8 mouse cellular contexts compared by ENCODE assay signal in genomic region chr14:103899111-103899814, GRCm38 (mm10). TPM values are rescaled to one million over a fixed set of nuclear protein-coding genes. Genes with fewer than 3 reads are reported as not detected.
DNase-seq lines count a peak whose midpoint lies in the region; ATAC-seq lines count a peak whose summit lies in the region.

No protein-coding gene starts in this region.

- peak; percentile 34 to 39 for DNase-seq in cerebellum, postnatal 10 days
- no peak for DNase-seq in cerebellum, adult 11-12 months
- DNase-seq in heart, postnatal 10 days: peak; percentile 23 to 37
- peak; percentile 28 to 48 for DNase-seq in kidney, postnatal 4 days
- DNase-seq in lung, postnatal 10 days: peak; percentile 47
- peak; percentile 17 for DNase-seq in retina, postnatal 7 days (ENCODE audit: low read depth, low spot score)
- DNase-seq in spleen, postnatal 4 days (ENCODE audit: low spot score in 2 of 2): no peak

- 13% methylated on average over 22 of the region's 22 CpGs for WGBS in embryonic facial prominence, embryonic 13.5 days

- no peaks in the 10 kb centered on the region for H3K36me3 ChIP-seq in embryonic facial prominence, embryonic 13.5 days

- peaks cover 9% of the 10 kb centered on the region; the same call in 1 of the 2 replicates for H3K4me1 ChIP-seq in embryonic facial prominence, embryonic 13.5 days

- peak overlapping the region; percentile 34 for H3K4me3 ChIP-seq in embryonic facial prominence, embryonic 13.5 days

- no peak overlapping the region for H3K27ac ChIP-seq in embryonic facial prominence, embryonic 13.5 days

- H3K4me2 ChIP-seq in embryonic facial prominence, embryonic 13.5 days: peak overlapping the region; percentile 60

- H3K9me3 ChIP-seq in embryonic facial prominence, embryonic 13.5 days: no peaks in the 10 kb centered on the region

- intact Hi-C loops in heart, postnatal 10 days (cut with DNase I): no loop called here

- no peak for ATAC-seq in embryonic facial prominence, embryonic 13.5 days (ENCODE audit: insufficient number of reproducible peaks, insufficient read depth, low FRiP score, low TSS enrichment, low read depth)

- H3K9ac ChIP-seq in embryonic facial prominence, embryonic 13.5 days: peak overlapping the region; percentile 55; the same call in 1 of the 2 replicates

- H3K27me3 ChIP-seq in embryonic facial prominence, embryonic 13.5 days: peaks cover 7% of the 10 kb centered on the region

RNA-seq across cellular contexts. Expression of gene Ednrb, which starts 55.1 kb away (rescaled TPM):
- polyA plus RNA-seq in embryonic facial prominence, embryonic 13.5 days (2015; fragmentation: Nextera tagmentation; extraction: Ambion mirVana): 21.3 and 24.2 TPM in 2 replicates
- 10 to 100 TPM; 29.9 to 32.3 TPM for total RNA-seq in heart, postnatal 10 days (2021)

Comparison
In these comparisons a context has a peak if more than half of its experiments do, and no peak if none do; other contexts are left out.
1. DNase-seq: peak in cerebellum, postnatal 10 days (2 of 2), heart, postnatal 10 days (2 of 2), kidney, postnatal 4 days (2 of 2), lung, postnatal 10 days (single experiment) and retina, postnatal 7 days (single experiment); none in cerebellum, adult 11-12 months (single experiment) and spleen, postnatal 4 days (0 of 2).